Mouse (Mus musculus) lung, adult 2 months (tissue): ENCODE data around the gene Gm3238.

Experiments used
- CTCF ChIP-seq: fragments of 200-500 bp; IDR thresholded peaks from 2 replicates; pipeline ENCODE4 v1.5.1; 2011; ENCODE audit warnings: mild to moderate bottlenecking, low read length, control low read depth; ENCODE audit not compliant: insufficient read depth
- POLR2A ChIP-seq: fragments of 200-500 bp; IDR thresholded peaks from 2 replicates; pipeline ENCODE4 v1.6.1; 2011; ENCODE audit warnings: low read depth, mild to moderate bottlenecking, control low read depth, low read length, borderline replicate concordance; ENCODE audit errors: extremely low read depth

DNA sequence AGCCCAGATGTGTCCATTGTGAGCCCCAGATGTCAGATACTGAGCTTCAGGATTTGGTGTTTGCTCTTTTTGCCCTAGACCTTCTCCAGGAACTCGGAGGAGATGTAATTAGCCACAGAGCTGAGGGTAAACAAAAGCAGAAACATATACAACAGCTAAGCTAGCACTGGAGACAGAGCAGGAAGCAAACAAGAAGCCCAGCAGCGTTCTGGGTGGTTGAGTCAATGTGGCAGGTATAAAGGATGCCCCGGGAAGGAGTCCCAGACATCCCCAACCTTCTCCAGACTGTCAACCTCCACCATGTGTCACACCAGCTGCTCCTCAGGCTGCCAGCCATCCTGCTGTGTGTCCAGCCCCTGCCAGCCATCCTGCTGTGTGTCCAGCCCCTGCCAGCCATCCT lies 44.9 kb downstream of the Gm3238 start, which contains the start of gene Gm10100:
- TF ChIP-seq CTCF: no peak
- no peak for TF ChIP-seq POLR2A
